Mouse (Mus musculus): ENCODE results near the gene Fam178b. TPM values are rescaled to one million over a fixed set of nuclear protein-coding genes. Genes with fewer than 3 reads are reported as not detected.

The Fam178b gene
- polyA plus RNA-seq (2012; rRNA removed) = 0.27 and 0.30 TPM in 2 replicates

DNA sequence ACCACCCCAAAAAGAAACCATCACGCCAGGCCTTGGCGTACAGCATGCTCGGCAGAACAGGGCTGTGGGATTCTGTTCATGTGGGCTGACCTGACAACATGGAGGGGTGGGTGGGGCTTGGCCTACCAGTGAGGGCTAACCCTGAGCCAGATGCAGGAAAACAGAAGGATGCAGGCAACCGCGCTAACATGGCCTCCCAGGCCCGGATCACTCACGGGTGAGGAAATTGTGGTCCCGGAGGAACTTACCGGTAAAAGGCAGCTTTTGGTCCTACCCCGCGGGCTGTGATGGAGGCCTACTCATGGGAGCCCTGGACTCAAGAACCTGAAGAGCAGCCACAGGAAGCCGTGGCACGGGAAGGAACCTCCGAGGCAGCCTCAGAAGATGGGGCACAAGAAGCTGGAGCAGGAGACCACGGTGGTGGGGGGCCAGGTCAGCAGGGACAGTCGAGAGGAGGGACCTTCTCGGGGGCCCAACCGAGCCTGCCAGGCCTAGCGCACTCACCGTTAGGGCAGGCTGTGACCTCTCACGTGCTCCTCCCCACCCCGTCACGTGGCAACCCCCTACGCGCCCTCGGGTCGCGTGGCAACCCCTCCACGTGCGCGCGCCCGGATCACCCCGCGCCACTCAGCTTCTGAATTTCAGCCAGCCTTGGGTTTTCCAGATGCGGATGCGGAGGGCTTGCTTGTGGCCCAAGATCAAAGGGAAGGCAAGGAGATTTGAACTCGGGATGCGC, at the start of gene Fam178b:
TSS of gene Fam178b (minus strand) at position 564 of the 736 bp plus-strand sequence.

DNA sequence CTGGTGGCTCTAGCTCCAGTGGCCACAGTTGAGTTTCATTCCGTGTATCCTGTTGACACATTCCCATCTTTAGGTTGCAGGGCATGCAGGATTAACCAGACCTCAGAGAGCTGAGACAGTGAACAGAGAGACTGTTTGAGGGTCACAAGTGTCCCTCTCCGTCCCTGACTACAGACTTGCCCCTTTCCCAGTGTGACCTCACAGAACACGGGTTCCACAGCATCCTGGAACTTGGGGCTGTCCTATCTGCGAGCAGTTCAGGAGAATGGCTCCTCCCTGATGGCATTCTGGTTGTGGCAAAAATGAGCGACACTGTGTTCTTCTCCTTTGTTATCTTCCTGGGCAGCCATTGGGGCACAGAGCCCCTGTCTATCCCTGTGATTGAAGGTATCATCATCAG, 31.3 kb upstream of the Fam178b start, which contains the start of gene Actr1b:
TSS of gene Actr1b (minus strand) at position 112 of the 400 bp plus-strand sequence.

DNA sequence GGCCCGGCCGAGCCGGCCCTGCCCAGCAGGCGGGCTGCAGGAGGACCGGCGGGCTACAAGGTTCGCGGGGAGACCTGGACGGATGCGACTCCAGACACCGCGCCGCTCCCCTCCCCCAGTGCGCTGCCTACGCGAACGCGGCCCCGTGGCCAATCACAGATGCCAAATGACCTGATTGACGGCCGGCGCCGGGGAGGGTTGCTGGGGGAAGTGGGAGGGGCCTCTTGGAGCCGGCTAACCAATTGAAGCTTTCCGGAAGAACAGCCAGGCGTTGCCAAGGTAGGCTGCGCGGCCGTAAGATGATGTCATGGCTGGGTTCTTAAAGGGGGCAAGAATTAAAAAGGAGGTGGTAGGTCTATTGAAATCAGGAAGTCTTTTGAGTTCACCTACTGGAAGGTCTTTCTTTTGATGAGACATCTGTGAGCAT, 26.9 kb upstream of the Fam178b start, which contains the start of gene 4933424G06Rik:
TSS of gene 4933424G06Rik (plus strand) at position 296 of the 427 bp plus-strand sequence.

DNA sequence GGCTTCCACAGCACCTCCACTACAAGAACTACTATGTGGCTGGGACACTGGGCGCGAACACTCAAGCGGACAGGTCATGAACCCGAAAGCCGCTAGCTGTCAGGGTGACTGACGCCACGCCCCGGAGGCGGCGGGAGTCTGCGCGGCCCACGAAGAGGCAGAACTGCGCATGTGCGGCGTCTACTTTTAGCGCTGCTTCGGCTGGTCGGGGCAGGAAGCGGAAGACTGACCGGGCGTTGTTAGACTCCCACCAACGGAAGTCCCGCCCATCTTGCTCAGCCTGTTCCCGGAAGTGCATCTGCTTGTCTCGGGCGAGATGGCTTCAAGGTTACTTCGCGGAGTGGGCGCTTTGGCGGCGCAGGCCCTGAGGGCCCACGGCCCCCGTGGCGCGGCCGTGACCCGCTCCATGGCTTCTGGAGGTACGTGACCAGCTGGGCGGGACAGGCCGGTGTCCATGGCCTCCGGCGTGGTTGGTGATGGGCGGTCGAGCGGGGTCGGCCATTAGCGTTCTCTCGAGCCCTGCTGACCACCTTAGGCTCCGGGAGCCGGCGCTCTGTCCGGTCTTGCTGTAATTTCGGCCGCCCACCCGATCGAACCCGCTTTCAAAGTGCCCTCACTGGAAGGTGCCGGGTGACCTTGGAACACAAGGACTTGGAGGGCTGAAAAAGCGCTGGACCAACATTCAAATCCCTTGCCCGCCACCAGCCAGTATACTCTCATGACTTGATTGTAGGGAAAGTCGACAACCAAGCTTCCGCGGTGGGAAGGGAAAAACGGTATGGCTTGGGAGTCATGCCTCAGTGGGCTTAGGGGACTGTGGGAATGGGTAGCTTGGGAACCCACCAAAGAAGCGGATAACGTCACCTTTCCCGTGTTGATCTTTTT, 8.5 kb upstream of the Fam178b start, which contains the start of gene Cox5b:
TSS of gene Cox5b (plus strand) at position 179 of the 885 bp plus-strand sequence.

DNA sequence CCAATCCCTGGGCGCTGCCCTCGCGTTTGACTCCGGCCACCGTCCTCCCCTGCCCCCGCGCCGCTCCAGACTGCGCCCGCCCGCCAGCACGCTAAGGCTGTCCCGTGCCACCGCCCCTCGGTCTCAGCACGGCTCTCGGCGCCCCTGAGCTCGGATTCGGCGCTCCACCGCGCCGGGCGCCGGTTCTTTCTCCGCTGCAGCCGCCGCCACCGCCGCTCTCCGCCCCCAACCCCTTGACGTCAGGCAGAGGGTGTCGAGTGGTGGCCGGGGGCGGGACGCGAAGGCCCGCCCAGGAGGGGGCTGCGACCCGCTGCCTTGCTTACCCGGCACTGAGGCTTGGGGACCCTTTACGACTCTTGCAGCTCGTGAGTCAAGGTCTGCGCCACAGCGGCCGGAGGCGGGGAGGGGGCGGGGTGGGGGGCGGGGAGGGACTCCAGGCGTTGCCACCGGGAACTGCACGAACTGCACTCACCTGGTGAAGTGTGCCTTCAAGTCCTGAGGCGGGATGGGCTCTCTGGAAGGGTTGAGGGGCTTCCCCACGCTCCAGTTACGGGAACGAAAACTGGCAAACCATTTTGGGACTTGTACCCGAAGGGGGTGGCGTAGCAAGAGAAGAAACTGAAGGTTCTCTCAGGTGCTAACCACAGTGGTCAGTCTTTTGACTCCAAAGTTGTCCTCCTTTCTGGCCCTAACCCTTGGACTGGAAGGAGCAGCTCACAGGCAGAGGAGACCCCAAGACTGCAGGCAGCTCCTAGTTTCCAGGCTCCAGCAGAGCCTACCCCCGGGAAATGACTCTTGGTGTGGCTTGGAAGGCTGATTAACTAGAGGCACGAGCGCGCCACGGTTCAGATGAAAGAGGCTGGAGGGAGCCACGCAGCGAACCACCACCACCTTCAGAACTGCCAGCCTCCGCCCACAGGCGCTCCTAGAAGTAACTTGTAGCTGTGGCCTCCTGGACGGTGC, 124.7 kb downstream of the Fam178b start, which contains the start of gene Sema4c:
TSS of gene Sema4c (minus strand) at position 319 of the 963 bp plus-strand sequence.

DNA sequence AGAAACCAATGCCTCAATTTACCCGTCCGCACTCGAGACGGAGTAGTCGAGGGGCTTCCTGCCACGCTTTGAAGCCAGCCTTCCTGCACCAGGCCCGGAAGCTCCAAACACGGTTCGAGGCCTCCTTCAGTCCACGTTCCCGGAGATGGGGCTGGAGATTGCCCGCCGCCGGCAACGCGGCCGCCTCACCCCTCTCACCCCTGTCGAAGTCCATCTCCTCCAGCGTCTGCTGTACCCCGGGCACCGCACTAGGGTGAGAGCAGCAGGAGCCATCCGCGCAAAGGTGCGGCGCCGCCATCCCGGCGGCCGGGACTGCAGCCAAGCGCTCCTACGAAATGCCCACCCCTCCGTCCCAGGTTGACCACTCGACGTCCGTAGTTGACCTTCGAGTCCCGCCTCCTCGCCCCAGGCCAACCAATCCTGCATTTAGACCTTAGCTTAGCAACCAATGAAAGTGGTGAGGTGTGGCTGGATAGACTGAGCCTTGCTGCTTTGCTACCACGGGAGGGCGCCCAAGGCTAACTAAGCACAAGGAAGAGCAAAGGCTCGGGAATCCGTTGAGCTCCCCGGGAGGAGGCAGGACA, 136.0 kb downstream of the Fam178b start, which contains the start of gene Ankrd39:
TSS of gene Ankrd39 (minus strand) at position 558 of the 584 bp plus-strand sequence.

DNA sequence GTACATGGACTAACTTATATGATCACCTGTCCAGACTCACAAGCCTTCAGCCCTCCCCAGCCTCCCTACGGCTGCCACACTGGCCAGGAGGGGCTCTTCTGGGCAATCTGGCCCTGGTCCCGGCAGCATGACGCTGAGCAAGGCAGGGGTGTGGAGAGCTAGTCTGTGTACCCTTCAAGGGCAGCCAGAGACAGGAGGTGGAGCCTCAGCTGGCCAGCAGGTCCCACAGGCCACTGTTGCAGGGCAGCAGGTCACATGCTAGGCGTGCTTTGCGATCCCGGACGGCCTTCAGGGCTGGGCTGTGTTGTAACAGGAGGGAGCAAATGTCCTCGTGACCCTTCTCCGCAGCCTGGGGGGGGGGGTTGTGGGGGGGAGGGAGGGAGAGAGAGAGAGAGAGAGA, 143.8 kb downstream of the Fam178b start, which contains the start of gene Gm42417:
TSS of gene Gm42417 (minus strand) at position 244 of the 400 bp plus-strand sequence.

DNA sequence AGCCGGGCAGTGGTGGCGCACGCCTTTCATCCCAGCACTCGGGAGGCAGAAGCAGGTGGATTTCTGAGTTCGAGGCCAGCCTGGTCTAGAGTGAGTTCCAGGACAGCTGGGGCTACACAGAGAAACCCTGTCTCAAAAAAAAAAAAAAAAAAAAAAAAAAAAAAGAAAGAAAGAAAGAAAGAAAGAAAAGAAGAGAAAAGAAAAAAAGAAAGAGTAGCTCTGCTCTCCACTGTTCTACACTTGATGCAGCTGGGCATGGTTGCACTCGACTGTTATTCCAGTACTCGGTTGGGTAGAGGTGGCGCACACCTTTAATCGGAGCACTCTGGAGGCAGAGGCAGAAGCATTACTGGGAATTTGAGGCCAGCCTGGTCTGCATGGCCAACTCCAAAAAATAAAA, 146.2 kb downstream of the Fam178b start, which contains the start of gene Ankrd23:
TSS of gene Ankrd23 (minus strand) at position 101 of the 400 bp plus-strand sequence.

Other genes with a start within 250 kb of the Fam178b start
- 39.1 and 42.7 TPM in 2 replicates for gene Lman2l, start 237.9 kb downstream of the Fam178b start, polyA plus RNA-seq (2012; rRNA removed)
- 5.0 and 5.3 TPM in 2 replicates for gene Cnnm4, start 211.6 kb downstream of the Fam178b start, polyA plus RNA-seq (2012; rRNA removed)
- gene Cnnm3, start 171.3 kb downstream of the Fam178b start, polyA plus RNA-seq (2012; rRNA removed) = 29.8 and 32.0 TPM in 2 replicates
- gene Ankrd23, start 146.3 kb downstream of the Fam178b start, polyA plus RNA-seq (2012; rRNA removed) = 13.1 and 15.4 TPM in 2 replicates
- gene Gm42417, start 143.8 kb downstream of the Fam178b start, polyA plus RNA-seq (2012; rRNA removed) = 0.14 TPM in 1 of 2 replicates, not detected in the other
- gene Ankrd39, start 135.7 kb downstream of the Fam178b start, polyA plus RNA-seq (2012; rRNA removed) = 19.0 and 19.9 TPM in 2 replicates
- gene Sema4c, start 124.8 kb downstream of the Fam178b start, polyA plus RNA-seq (2012; rRNA removed) = 53.8 and 56.0 TPM in 2 replicates
- 436 and 479 TPM in 2 replicates for gene Cox5b, start 8.3 kb upstream of the Fam178b start, polyA plus RNA-seq (2012; rRNA removed)
- gene 4933424G06Rik, start 27.0 kb upstream of the Fam178b start, polyA plus RNA-seq (2012; rRNA removed) = 0.31 and 0.32 TPM in 2 replicates
- 265 and 270 TPM in 2 replicates for gene Actr1b, start 31.2 kb upstream of the Fam178b start, polyA plus RNA-seq (2012; rRNA removed)
- gene Zap70, start 78.6 kb upstream of the Fam178b start, polyA plus RNA-seq (2012; rRNA removed) = 2.8 and 3.1 TPM in 2 replicates

Data from central nervous system, embryonic 18 days (tissue).